Mouse (Mus musculus) megakaryocyte, embryonic 14.5 days (primary cell): ENCODE measurements around the gene Samd11.

ENCODE experiments used
- FLI1 ChIP-seq: IDR thresholded peaks from 2 replicates; pipeline ENCODE4 v1.6.1; 2012; ENCODE audit warnings: low read length, inconsistent platforms, mixed read lengths
- GATA1 ChIP-seq: IDR thresholded peaks from 3 replicates; pipeline ENCODE4 v1.6.1; 2012; ENCODE audit warnings: mixed read lengths, low read length, inconsistent platforms, borderline replicate concordance

DNA sequence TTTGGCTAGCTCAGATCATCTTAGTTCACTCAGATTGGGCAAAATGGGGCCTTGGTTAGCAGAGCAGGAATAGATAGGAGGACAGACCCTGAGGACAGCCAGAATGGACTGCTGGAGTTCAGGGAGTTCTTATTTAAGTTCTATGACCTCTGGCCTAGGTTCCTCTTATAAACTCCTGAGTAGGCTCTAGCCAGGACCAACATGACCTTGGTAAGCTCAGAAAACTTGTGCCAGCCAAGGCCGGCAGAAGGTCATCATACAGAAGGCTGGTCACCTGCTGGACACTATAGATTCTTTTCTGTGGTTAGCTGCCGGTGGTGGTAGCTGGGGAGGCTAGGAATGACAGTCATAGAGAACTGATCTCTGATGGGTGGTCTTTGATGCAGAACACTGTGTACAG lies 39.3 kb downstream of the Samd11 start:
- no peak for TF ChIP-seq GATA1
- TF ChIP-seq FLI1: no peak
